Mouse (Mus musculus) heart, postnatal 0 days (tissue): ENCODE data around the gene Nkiras2. TPM values are rescaled to one million over a fixed set of nuclear protein-coding genes. Genes with fewer than 3 reads are reported as not detected.

Experiments used
- ATAC-seq: fragments of 200-750 bp; cut with Nextera tagmentation; 2 replicates; pipeline ENCODE4 v1.8.0; 2017; ENCODE audit warnings: low read depth, moderate number of reproducible peaks, moderate library complexity; ENCODE audit not compliant: insufficient read depth
- DNase-seq: peaks from one replicate; pipeline ENCODE4 v3.0.0-alpha.2; 2016; ENCODE audit warnings: low spot score
- H3K27ac ChIP-seq: fragments of 300-500 bp; sonication (generic); 2 replicates; pipeline ENCODE4 v1.5.1; 2014; ENCODE audit warnings: low read depth, mild to moderate bottlenecking
- H3K27me3 ChIP-seq: fragments of 300-500 bp; sonication (generic); 2 replicates; pipeline ENCODE4 v1.6.1; 2014; ENCODE audit warnings: low read length, mixed read lengths; ENCODE audit not compliant: control insufficient read depth, insufficient read depth
- H3K36me3 ChIP-seq: fragments of 300-500 bp; sonication (generic); replicated peaks from 2 replicates; pipeline ENCODE4 v1.6.1; 2014; ENCODE audit warnings: low read length, mixed read lengths; ENCODE audit not compliant: control insufficient read depth, insufficient read depth
- H3K4me1 ChIP-seq: fragments of 300-500 bp; sonication (generic); 2 replicates; pipeline ENCODE4 v1.6.1; 2014; ENCODE audit warnings: antibody characterized with exemption; ENCODE audit not compliant: control insufficient read depth, insufficient read depth
- H3K4me2 ChIP-seq: fragments of 300-500 bp; sonication (generic); 2 replicates; pipeline ENCODE4 v1.6.1; 2014; ENCODE audit warnings: low read depth, mild to moderate bottlenecking, low read length, moderate library complexity
- H3K4me3 ChIP-seq: fragments of 300-500 bp; sonication (generic); 2 replicates; pipeline ENCODE4 v1.5.1; 2014; ENCODE audit warnings: low read depth, low read length
- H3K9ac ChIP-seq: fragments of 300-500 bp; sonication (generic); replicated peaks from 2 replicates; pipeline ENCODE4 v1.6.1; 2014; ENCODE audit warnings: low read depth, low read length, mixed read lengths
- H3K9me3 ChIP-seq: fragments of 300-500 bp; sonication (generic); replicated peaks from 2 replicates; pipeline ENCODE4 v1.6.1; 2016; ENCODE audit warnings: low read length; ENCODE audit not compliant: control insufficient read depth
- CTCF ChIP-seq: IDR thresholded peaks from 2 replicates; pipeline ENCODE4 v1.5.1; 2016; ENCODE audit warnings: antibody characterized with exemption, control low read depth, low read depth
- EP300 ChIP-seq: IDR thresholded peaks from 2 replicates; pipeline ENCODE4 v1.6.1; 2016; ENCODE audit warnings: antibody characterized with exemption, low read depth
- whole genome bisulfite sequencing: fragments of 180-500 bp; shearing (Covaris S2); extraction: QIAGEN DNeasy Blood & Tissue Kit; methylation state at CpG from one replicate; pipeline ENCODE4 v1.1.7; 2014; 5-methylcytosine and 5-hydroxymethylcytosine counted together
- polyA plus RNA-seq: library from polyadenylated mRNA; unstranded; fragments of >200 nt; fragmentation: Nextera tagmentation; extraction: Ambion mirVana; gene quantifications from 2 replicates; pipeline ENCODE4 v1.2.1, GENCODE M21; 2015
- total RNA-seq: library from RNA; depleted of rRNA; stranded (reverse); fragments of >200 nt; gene quantifications from 2 replicates; pipeline ENCODE4 v1.2.3, GENCODE M21; 2014; ENCODE audit warnings: low replicate concordance; rRNA removed

Nkiras2 gene
- total and polyA plus RNA-seq, 2 experiments from 2014 or later, result 79.7 to 113 TPM

DNA sequence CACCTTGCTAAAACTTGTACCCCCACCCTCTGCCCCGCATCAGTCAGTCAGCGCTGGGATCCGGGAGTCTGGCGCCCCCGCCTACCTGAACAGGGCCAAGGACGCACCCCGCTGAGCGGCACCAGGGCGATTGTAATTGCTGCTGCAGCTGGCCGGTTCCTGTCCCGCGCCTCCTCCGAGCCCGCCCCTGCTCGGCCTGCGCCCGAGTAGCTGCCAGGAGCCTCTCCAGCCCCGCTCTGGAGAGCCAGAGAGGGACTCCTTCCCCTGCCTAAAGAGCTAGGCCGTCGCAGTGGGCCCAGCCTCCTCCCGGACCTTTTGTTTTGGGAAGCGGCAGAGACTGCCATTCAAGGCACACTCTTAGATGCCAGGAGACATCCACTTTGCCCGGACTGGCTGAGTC, 54.1 kb downstream of the Nkiras2 start:
- Histone ChIP-seq H3K9me3 (no peaks in the 10 kb centered on the region), H3K27me3 (no peaks in the 10 kb centered on the region), H3K4me3 (peak overlapping the region; percentile 11), H3K9ac (0 out of 2 replicates have a peak overlapping the region, but pooled peaks have one; percentile 20), H3K4me1 (no peaks in the 10 kb centered on the region), H3K27ac (no peak overlapping the region), H3K4me2 (peak overlapping the region; percentile 44), H3K36me3 (no peaks in the 10 kb centered on the region)
- ATAC-seq (peak; percentile 51; the same call in 1 of the 2 replicates), DNase-seq (no peak)
- 10% methylated on average over 23 of the region's 23 CpGs for WGBS
- TF ChIP-seq EP300 (no peak), CTCF (no peak)

Other genes with a start within 250 kb of the Nkiras2 start
- 319 and 341 TPM in 2 replicates for gene Jup, start 221.5 kb upstream of the Nkiras2 start, total RNA-seq
- 135 and 142 TPM in 2 replicates for gene Jup, start 221.5 kb upstream of the Nkiras2 start, polyA plus RNA-seq
- gene P3h4, start 204.4 kb upstream of the Nkiras2 start, total RNA-seq, result 58.0 and 66.1 TPM in 2 replicates
- 39.3 and 42.9 TPM in 2 replicates for gene P3h4, start 204.4 kb upstream of the Nkiras2 start, polyA plus RNA-seq
- gene Fkbp10, start 203.5 kb upstream of the Nkiras2 start, total RNA-seq, result 106 and 114 TPM in 2 replicates
- gene Fkbp10, start 203.5 kb upstream of the Nkiras2 start, polyA plus RNA-seq, result 93.0 and 95.9 TPM in 2 replicates
- 54.4 and 68.3 TPM in 2 replicates for gene Nt5c3b, start 177.4 kb upstream of the Nkiras2 start, total RNA-seq
- gene Nt5c3b, start 177.4 kb upstream of the Nkiras2 start, polyA plus RNA-seq, result 84.7 and 85.0 TPM in 2 replicates
- not detected in 2 replicates for gene Klhl10, start 177.3 kb upstream of the Nkiras2 start, total RNA-seq
- 0.34 and 0.47 TPM in 2 replicates for gene Klhl10, start 177.3 kb upstream of the Nkiras2 start, polyA plus RNA-seq
- 10.3 and 16.6 TPM in 2 replicates for gene Klhl11, start 146.5 kb upstream of the Nkiras2 start, total RNA-seq
- 4.6 and 5.3 TPM in 2 replicates for gene Klhl11, start 146.5 kb upstream of the Nkiras2 start, polyA plus RNA-seq
- gene Acly, start 91.2 kb upstream of the Nkiras2 start, total RNA-seq, result 68.4 and 75.6 TPM in 2 replicates
- gene Acly, start 91.2 kb upstream of the Nkiras2 start, polyA plus RNA-seq, result 32.3 and 35.5 TPM in 2 replicates
- 0.23 and 0.39 TPM in 2 replicates for gene Ttc25, start 73.6 kb upstream of the Nkiras2 start, total RNA-seq
- 0.37 TPM in 2 replicates for gene Ttc25, start 73.6 kb upstream of the Nkiras2 start, polyA plus RNA-seq
- 10.8 and 28.3 TPM in 2 replicates for gene Cnp, start 44.3 kb upstream of the Nkiras2 start, total RNA-seq
- 11.5 and 12.4 TPM in 2 replicates for gene Cnp, start 44.3 kb upstream of the Nkiras2 start, polyA plus RNA-seq
- gene Dnajc7, start 924 bp downstream of the Nkiras2 start, total RNA-seq, result 82.2 and 98.5 TPM in 2 replicates
- 163 and 173 TPM in 2 replicates for gene Dnajc7, start 924 bp downstream of the Nkiras2 start, polyA plus RNA-seq
- not detected in 2 replicates for gene Zfp385c, start 73.2 kb downstream of the Nkiras2 start, total RNA-seq
- gene Zfp385c, start 73.2 kb downstream of the Nkiras2 start, polyA plus RNA-seq, result 0.25 and 0.40 TPM in 2 replicates
- 3.6 and 9.1 TPM in 2 replicates for gene Dhx58, start 85.0 kb downstream of the Nkiras2 start, total RNA-seq
- 1.3 and 1.4 TPM in 2 replicates for gene Dhx58, start 85.0 kb downstream of the Nkiras2 start, polyA plus RNA-seq
- 15.2 and 17.6 TPM in 2 replicates for gene Kat2a, start 93.2 kb downstream of the Nkiras2 start, total RNA-seq
- 15.8 and 16.1 TPM in 2 replicates for gene Kat2a, start 93.2 kb downstream of the Nkiras2 start, polyA plus RNA-seq
- not detected in 2 replicates for gene Hspb9, start 94.6 kb downstream of the Nkiras2 start, total RNA-seq
- gene Hspb9, start 94.6 kb downstream of the Nkiras2 start, polyA plus RNA-seq, result 0.22 TPM in 1 of 2 replicates, not detected in the other
- 99.1 and 117 TPM in 2 replicates for gene Rab5c, start 119.0 kb downstream of the Nkiras2 start, total RNA-seq
- gene Rab5c, start 119.0 kb downstream of the Nkiras2 start, polyA plus RNA-seq, result 11.0 and 12.0 TPM in 2 replicates
- not detected in 2 replicates for gene Kcnh4, start 140.7 kb downstream of the Nkiras2 start, total RNA-seq
- gene Kcnh4, start 140.7 kb downstream of the Nkiras2 start, polyA plus RNA-seq, result not detected in 2 replicates
- gene Hcrt, start 143.7 kb downstream of the Nkiras2 start, total RNA-seq, result not detected in 2 replicates
- gene Hcrt, start 143.7 kb downstream of the Nkiras2 start, polyA plus RNA-seq, result not detected in 2 replicates
- gene Ghdc, start 151.7 kb downstream of the Nkiras2 start, total RNA-seq, result 8.2 and 13.0 TPM in 2 replicates
- 6.8 and 7.0 TPM in 2 replicates for gene Ghdc, start 151.7 kb downstream of the Nkiras2 start, polyA plus RNA-seq
- gene Stat5b, start 231.5 kb downstream of the Nkiras2 start, total RNA-seq, result 29.2 and 48.2 TPM in 2 replicates
- gene Stat5b, start 231.5 kb downstream of the Nkiras2 start, polyA plus RNA-seq, result 22.5 and 23.3 TPM in 2 replicates
- gene Stat5a, start 240.1 kb downstream of the Nkiras2 start, total RNA-seq, result 12.6 and 21.3 TPM in 2 replicates
- 9.6 and 11.7 TPM in 2 replicates for gene Stat5a, start 240.1 kb downstream of the Nkiras2 start, polyA plus RNA-seq